Mouse (Mus musculus): ENCODE data around the gene Cbx5.
A peak's percentile ranks its signal among the peaks of the same experiment; 100 is the strongest.
"Not testable (repeated sequence)": the region's sequence is repeated elsewhere in the genome, so short reads cannot be mapped to it uniquely, and the experiment has no call there.

Gene Cbx5

GRCm38 (mm10) chr15:103239685-103240159, at the start of gene Cbx5:
Cbx5 (minus strand) TSS chr15:103239816.
- peak; percentile 74 for DNase-seq (ENCODE audit: extremely low read depth, low read depth, low spot score)

GRCm38 (mm10) chr15:103285778-103286417, 46.3 kb upstream of the Cbx5 start:
- DNase-seq (ENCODE audit: extremely low read depth, low read depth, low spot score), result peak; percentile 46

GRCm38 (mm10) chr15:103284647-103285046, 45.0 kb upstream of the Cbx5 start:
- no peak for DNase-seq (ENCODE audit: extremely low read depth, low read depth, low spot score)

- no peak for DNase-seq (ENCODE audit: extremely low read depth, low read depth, low spot score)
These were observed 44.5 kb upstream of the Cbx5 start for GRCm38 (mm10) chr15:103284066-103284465.

- DNase-seq (ENCODE audit: extremely low read depth, low read depth, low spot score), result no peak
These were observed 42.0 kb upstream of the Cbx5 start for GRCm38 (mm10) chr15:103281465-103282205.

GRCm38 (mm10) chr15:103280817-103281464, 41.3 kb upstream of the Cbx5 start:
- DNase-seq (ENCODE audit: extremely low read depth, low read depth, low spot score), result no peak

GRCm38 (mm10) chr15:103279750-103280149, 40.1 kb upstream of the Cbx5 start:
- DNase-seq (ENCODE audit: extremely low read depth, low read depth, low spot score), result no peak

- no peak for DNase-seq (ENCODE audit: extremely low read depth, low read depth, low spot score)
These were observed 38.3 kb upstream of the Cbx5 start for GRCm38 (mm10) chr15:103277949-103278348.

- not testable (repeated sequence) for DNase-seq (ENCODE audit: extremely low read depth, low read depth, low spot score)
These were observed 36.3 kb upstream of the Cbx5 start for GRCm38 (mm10) chr15:103275943-103276342.

- DNase-seq (ENCODE audit: extremely low read depth, low read depth, low spot score), result peak; percentile 97
These were observed 33.0 kb upstream of the Cbx5 start, which contains the start of gene Copz1 for GRCm38 (mm10) chr15:103272419-103273279. Copz1 (plus strand) TSS chr15:103272714.

- DNase-seq (ENCODE audit: extremely low read depth, low read depth, low spot score), result no peak
These were observed 29.3 kb upstream of the Cbx5 start for GRCm38 (mm10) chr15:103268903-103269302.

GRCm38 (mm10) chr15:103264794-103265193, 25.2 kb upstream of the Cbx5 start:
- DNase-seq (ENCODE audit: extremely low read depth, low read depth, low spot score), result no peak

GRCm38 (mm10) chr15:103259989-103260388, 20.4 kb upstream of the Cbx5 start:
- DNase-seq (ENCODE audit: extremely low read depth, low read depth, low spot score), result no peak

- DNase-seq (ENCODE audit: extremely low read depth, low read depth, low spot score), result no peak
These were observed 19.5 kb upstream of the Cbx5 start for GRCm38 (mm10) chr15:103259162-103259561.

GRCm38 (mm10) chr15:103257790-103258728, 18.4 kb upstream of the Cbx5 start, which contains the start of gene Nfe2:
Nfe2 (minus strand) TSS chr15:103258403.
- DNase-seq (ENCODE audit: extremely low read depth, low read depth, low spot score), result peak; percentile 61

- no peak for DNase-seq (ENCODE audit: extremely low read depth, low read depth, low spot score)
These were observed 16.8 kb upstream of the Cbx5 start for GRCm38 (mm10) chr15:103256210-103256986.

- no peak for DNase-seq (ENCODE audit: extremely low read depth, low read depth, low spot score)
These were observed 15.6 kb upstream of the Cbx5 start for GRCm38 (mm10) chr15:103255169-103255568.

- DNase-seq (ENCODE audit: extremely low read depth, low read depth, low spot score), result no peak
These were observed 13.7 kb upstream of the Cbx5 start for GRCm38 (mm10) chr15:103253352-103253751.

- no peak for DNase-seq (ENCODE audit: extremely low read depth, low read depth, low spot score)
These were observed 13.0 kb upstream of the Cbx5 start for GRCm38 (mm10) chr15:103252660-103253059.
